In genomic region chr9:58667244-58667643, GRCm38 (mm10) we compare ENCODE assay signal across 25 mouse cellular contexts.
DNase-seq lines count a peak whose midpoint lies in the region; TF ChIP-seq lines count a peak whose summit lies in the region.
"Had no signal": no experiment of that assay in that cellular context is flagged by ENCODE, and none has a peak within 500 bp of the region (broad histone marks: within the 10 kb centered on the region; RNA-seq: fewer than 3 reads in every experiment).

No protein-coding gene starts in this region.

- DNase-seq in heart, adult 11 months: peak; percentile 77
- no peak for DNase-seq in heart, postnatal 4 days
- peak; percentile 33 for DNase-seq in embryo, embryonic 10.5 days (ENCODE audit: low spot score)
- DNase-seq in embryonic facial prominence, embryonic 10.5 days (ENCODE audit: low spot score): peak; percentile 40
- DNase-seq in lung, postnatal 36 days: no peak
- DNase-seq in lung, postnatal 10 days: no peak
- DNase-seq: adrenal gland, postnatal 10 days; adrenal gland, postnatal 36 days; B cell, adult 2 months; cerebellum, adult 2 months; cerebellum, adult 9-11 months; cerebellum, postnatal 25 days; gastrocnemius, postnatal 25 days; heart, adult 2 months; heart, postnatal 14 days had no signal

- H3K27ac ChIP-seq in embryonic facial prominence, embryonic 10.5 days (replicated peaks): no peak overlapping the region
- H3K27ac ChIP-seq: forebrain, embryonic 10.5 days; forebrain, embryonic 13.5 days; heart, adult 2 months; hindbrain, embryonic 12.5 days; hindbrain, embryonic 15.5 days had no signal

- peaks cover 16% of the 10 kb centered on the region for H3K36me3 ChIP-seq in embryonic facial prominence, embryonic 10.5 days (replicated peaks)
- peaks cover 20% of the 10 kb centered on the region for H3K36me3 ChIP-seq in myocyte (ENCODE audit: control insufficient read depth, insufficient read depth)

- TF ChIP-seq POLR2A in myocyte (IDR thresholded peaks at IDR 0.05; ENCODE audit: insufficient read length, low read depth): no peak

- 37% methylated on average over 9 of the region's 9 CpGs for WGBS in embryonic facial prominence, embryonic 10.5 days

- no peak overlapping the region for H3K4me2 ChIP-seq in myocyte (ENCODE audit: low read depth)
- H3K4me2 ChIP-seq: forebrain, embryonic 13.5 days; heart, embryonic 13.5 days; hindbrain, embryonic 12.5 days; hindbrain, embryonic 15.5 days had no signal

- no peaks in the 10 kb centered on the region for H3K9me3 ChIP-seq in embryonic facial prominence, embryonic 10.5 days
- H3K9me3 ChIP-seq: forebrain, embryonic 10.5 days; forebrain, embryonic 13.5 days; G1E; heart, embryonic 10.5 days; heart, embryonic 13.5 days; hindbrain, embryonic 12.5 days; hindbrain, embryonic 15.5 days had no signal

- H3ac ChIP-seq in myocyte (ENCODE audit: control insufficient read depth, insufficient read length): no peak overlapping the region

- H3K4me1 ChIP-seq in embryonic facial prominence, embryonic 10.5 days: peaks cover 5% of the 10 kb centered on the region
- H3K4me1 ChIP-seq: hindbrain, embryonic 12.5 days; hindbrain, embryonic 15.5 days had no signal

- no peaks in the 10 kb centered on the region for H3K27me3 ChIP-seq in embryonic facial prominence, embryonic 10.5 days (replicated peaks; ENCODE audit: low read depth, poor library complexity, severe bottlenecking)
- no peaks in the 10 kb centered on the region for H3K27me3 ChIP-seq in myocyte (ENCODE audit: control insufficient read depth, insufficient read depth, insufficient read length)
- H3K27me3 ChIP-seq: CH12.LX; forebrain, embryonic 13.5 days; heart, embryonic 13.5 days; hindbrain, embryonic 12.5 days; hindbrain, embryonic 15.5 days; Patski had no signal

- H3K4me3 ChIP-seq in embryonic facial prominence, embryonic 10.5 days: no peak overlapping the region
- no peak overlapping the region for H3K4me3 ChIP-seq in myocyte
- H3K4me3 ChIP-seq: forebrain, embryonic 10.5 days; forebrain, embryonic 13.5 days; heart, adult 2 months; heart, embryonic 10.5 days; heart, embryonic 13.5 days; hindbrain, embryonic 12.5 days; hindbrain, embryonic 15.5 days had no signal

- no peaks in the 10 kb centered on the region for H3K79me2 ChIP-seq in myocyte (ENCODE audit: control insufficient read depth, insufficient read depth)

TF ChIP-seq in myocyte, 11 proteins besides CTCF, POLR2A, EP300 and RAD21:
- TF ChIP-seq USF1 (IDR thresholded peaks at IDR 0.05; ENCODE audit: low read depth) (no peak), POLR2AphosphoS2 (IDR thresholded peaks at IDR 0.05; ENCODE audit: insufficient read length, low read depth) (peak; percentile 34)

Comparison
In these comparisons a context has a peak if more than half of its experiments do, and no peak if none do; other contexts are left out.
1. DNase-seq: peak in heart, adult 11 months (single experiment), embryo, embryonic 10.5 days (single experiment) and embryonic facial prominence, embryonic 10.5 days (single experiment); none in heart, postnatal 4 days (single experiment), lung, postnatal 36 days (single experiment) and lung, postnatal 10 days (single experiment).